Mouse (Mus musculus) kidney, postnatal 14 days (tissue): ENCODE data around the gene Arvcf.

ENCODE experiments used
- DNase-seq: peaks from one replicate; pipeline ENCODE4 v3.0.0; 2022; ENCODE audit warnings: mixed read lengths

Gene Arvcf

DNA sequence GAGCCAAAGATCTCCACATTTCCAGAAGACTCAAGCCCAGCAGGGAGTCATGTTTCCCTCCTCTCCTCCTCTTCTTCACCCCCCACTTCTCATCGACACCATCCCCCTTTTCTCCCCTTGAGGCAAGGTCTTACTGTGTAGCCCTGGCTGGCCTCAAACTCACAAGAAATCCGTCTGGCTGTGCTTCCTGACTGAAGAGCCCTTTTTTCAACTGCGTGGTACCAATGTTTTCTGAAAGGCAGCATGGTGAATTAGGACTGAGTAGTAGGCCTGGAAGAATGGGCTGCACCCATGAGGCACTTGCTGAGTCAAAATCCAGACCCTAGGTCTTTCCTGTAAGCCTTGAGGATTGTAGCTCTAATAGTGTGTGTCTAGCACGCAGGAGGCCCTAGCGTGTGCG lies 42.4 kb downstream of the Arvcf start:
- no peak for DNase-seq

DNA sequence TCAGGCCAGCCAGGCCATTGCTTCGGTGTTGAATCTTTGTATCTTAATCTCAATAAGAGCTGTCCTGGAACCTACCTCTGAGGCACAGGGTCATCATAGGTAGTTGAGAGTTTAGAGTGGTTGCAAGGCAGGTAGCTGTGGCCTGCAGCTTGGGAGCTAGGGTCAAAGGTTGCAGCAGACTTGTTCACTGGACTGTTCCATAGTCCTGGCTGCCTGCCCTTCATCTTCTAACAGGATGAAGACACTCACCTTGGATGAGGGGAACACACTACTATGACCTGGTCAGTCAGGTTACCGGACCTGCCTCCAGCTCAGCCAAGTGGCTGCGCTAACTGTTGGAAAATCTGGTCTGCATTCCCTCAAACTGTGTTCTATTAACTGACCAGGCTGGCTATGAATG lies 43.1 kb downstream of the Arvcf start:
- peak; percentile 67 for DNase-seq

DNA sequence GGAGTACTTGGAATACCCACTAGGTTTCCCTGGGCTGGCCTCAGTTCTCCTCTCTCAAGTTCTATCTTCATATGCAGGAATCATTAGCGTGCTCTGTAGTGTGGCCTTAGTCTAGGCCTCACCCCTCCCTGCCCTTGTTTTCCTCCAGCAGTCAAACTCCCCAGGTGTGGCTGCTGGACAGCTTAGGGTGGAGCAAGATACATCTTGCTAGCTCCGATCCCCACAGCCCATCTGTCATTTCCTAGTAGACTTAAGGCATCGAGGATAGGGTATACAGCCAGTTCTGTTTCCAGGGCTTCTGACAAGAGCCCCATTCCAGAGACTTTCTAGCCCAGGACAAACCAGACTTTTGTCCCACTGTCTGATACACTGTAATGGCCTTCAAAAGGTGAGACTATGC lies 43.7 kb downstream of the Arvcf start:
- DNase-seq = no peak

GRCm38 (mm10) chr16:18392469-18393426 lies 44.8 kb downstream of the Arvcf start:
- peak; percentile 94 for DNase-seq

DNA sequence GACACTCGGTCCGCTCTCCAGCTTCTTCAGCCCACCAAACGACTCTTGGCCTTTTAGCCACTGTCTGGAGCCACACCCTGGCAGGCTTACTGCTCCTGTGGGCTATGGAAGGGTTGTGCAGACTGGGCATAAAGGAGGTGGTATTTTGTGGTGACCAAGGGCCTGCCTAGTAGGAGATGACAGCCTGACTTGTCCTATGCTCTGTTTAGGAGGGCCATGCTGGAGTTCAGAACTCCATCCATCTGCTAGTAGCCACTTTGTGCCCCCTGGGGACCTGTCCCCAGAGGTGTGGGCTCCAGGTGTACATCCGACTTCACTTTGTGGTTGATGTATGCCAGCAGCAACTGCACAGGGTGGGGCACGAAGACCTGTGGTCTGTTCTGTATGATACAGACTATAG lies 45.6 kb downstream of the Arvcf start:
- no peak for DNase-seq

DNA sequence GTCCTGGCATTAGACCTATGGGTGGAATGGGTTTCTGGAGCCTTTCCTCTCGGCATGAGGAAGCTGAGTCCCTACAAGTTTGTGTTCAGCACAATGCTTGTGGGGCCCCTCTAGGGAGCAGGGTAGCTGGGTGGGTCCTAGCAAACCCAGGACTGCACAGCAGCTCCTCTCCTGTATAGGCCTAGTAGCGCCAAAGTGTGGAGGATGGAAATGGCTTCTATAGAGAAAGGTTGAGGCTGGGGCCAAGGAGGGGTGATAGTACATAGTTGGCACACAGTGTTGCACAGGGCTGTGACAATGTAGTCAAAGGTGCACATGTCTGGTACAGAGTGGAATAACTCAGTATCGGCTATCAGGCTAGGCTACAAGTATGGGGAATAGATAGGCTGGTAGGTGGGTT lies 46.1 kb downstream of the Arvcf start:
- DNase-seq = no peak

GRCm38 (mm10) chr16:18394777-18395619 lies 47.0 kb downstream of the Arvcf start:
- no peak for DNase-seq

GRCm38 (mm10) chr16:18395620-18396036 lies 47.6 kb downstream of the Arvcf start:
- DNase-seq = peak; percentile 79

GRCm38 (mm10) chr16:18396201-18396600 lies 48.2 kb downstream of the Arvcf start:
- peak; percentile 79 for DNase-seq

GRCm38 (mm10) chr16:18396791-18397621 lies 49.0 kb downstream of the Arvcf start:
- DNase-seq = no peak

DNA sequence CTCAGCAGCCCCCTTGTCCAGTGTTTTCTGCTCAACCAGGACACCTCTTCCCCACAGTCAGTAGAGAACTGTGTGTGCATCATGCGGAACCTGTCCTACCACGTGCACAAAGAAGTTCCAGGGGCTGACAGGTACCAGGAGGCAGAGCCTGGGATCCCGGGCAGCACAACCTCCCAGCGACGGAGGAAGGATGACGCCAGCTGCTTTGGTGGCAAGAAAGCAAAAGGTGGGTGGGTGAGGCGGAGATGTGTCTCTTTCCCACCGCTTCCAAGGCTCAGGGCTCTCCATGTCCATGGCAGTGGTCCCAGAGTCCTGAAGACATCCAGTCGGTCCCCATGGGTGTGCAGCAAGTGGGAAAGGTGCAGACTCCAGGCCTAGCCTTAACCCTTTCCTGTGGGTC lies 52.0 kb downstream of the Arvcf start:
- DNase-seq = no peak

GRCm38 (mm10) chr16:18400472-18401216 lies 52.7 kb downstream of the Arvcf start:
- no peak for DNase-seq

GRCm38 (mm10) chr16:18403285-18403684 lies 55.3 kb downstream of the Arvcf start:
- no peak for DNase-seq

DNA sequence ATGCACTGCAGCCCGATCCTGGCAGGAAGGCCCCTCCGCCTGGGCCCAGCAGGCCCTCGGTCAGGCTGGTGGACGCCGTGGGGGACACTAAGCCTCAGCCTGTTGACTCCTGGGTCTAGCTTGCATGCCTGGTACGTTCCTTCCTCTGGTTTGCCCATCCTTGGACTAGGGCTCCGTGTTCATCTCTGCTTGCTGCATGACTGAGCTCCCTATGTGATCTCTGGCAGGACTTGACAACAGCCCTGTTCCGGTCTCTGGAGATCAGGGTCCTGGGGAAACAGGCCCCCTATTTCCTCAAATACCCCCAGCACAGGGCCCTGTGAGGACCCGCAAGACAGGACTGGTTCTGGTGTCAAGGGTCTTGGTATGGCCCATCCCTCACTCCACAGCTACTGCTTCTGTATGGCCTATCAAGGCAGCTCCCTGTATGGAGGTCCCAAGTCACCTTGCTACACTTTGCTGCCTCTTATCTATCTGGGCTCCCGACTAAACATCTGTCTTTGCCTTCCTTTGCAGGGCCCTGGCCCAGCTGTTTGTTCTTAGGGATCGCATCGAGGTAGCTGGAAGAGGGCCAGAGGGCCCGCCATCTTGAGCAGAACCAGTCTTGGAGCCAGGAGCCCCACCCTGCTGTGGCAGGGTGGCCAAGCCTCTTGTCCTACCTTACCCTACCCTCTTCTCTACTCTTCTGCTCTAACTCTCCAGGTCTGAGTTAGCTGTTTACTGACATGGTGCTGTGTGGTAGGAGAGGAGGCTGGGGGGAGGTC lies 57.3 kb downstream of the Arvcf start:
- DNase-seq = no peak

DNA sequence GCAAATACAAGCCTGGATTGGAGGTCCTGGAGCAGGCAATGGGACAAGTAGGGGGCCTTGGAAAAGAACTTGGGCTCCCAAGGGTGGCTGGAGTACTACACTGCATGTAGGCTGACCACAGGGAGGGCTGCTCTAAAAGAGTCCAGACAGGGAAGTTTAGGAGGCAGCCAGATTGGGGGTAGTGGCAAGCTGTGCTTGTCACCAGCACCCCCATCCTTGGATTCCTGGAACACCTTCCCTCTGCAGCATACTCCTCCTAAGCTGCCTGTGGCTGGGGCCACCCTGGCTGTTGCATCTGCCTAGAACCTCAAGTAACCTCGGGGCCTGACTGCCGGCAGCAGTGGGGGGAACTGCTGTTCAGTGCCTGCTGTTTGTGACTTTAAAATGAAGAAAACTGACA lies 57.9 kb downstream of the Arvcf start:
- DNase-seq = no peak

GRCm38 (mm10) chr16:18406293-18406692 lies 58.3 kb downstream of the Arvcf start:
- DNase-seq = peak; percentile 77

DNA sequence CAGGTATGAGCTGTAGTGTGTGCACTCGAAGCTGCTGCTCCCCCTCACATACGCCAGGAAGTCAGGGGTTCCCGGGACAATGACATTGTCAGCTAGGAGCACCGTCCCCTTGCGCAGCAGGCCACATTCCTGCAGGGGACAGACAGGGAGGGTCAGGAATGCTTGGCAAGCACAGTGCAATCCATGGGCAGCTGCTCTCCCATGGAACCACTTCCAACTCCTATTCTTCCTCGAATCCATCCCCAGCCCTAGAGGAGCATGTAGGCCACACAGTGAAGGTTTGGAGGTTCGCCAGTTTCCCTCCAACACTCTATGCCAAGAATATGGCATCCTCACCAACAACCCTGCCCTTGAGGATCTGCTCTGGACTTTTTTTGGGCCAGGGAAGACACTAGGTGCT lies 59.9 kb downstream of the Arvcf start:
- DNase-seq = no peak

DNA sequence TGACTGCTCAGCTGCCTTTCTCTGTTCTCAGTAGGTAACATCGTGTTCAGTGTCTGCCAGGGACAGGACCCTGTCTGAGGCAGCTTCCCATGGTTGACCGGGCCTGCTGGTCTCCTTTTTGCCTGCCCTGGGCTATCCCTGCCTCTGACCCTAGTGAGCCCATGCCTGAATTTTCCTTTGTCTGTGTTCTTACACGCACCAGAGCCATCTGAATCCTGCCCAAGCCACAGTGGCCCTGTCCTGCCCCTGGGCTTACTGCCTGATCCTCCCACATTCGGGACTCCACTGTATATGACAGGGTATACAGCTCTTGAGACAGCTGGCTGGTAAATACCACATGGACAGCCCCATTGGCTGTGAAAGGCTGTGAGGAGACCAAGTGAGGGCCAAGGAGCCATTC lies 61.8 kb downstream of the Arvcf start:
- no peak for DNase-seq

DNA sequence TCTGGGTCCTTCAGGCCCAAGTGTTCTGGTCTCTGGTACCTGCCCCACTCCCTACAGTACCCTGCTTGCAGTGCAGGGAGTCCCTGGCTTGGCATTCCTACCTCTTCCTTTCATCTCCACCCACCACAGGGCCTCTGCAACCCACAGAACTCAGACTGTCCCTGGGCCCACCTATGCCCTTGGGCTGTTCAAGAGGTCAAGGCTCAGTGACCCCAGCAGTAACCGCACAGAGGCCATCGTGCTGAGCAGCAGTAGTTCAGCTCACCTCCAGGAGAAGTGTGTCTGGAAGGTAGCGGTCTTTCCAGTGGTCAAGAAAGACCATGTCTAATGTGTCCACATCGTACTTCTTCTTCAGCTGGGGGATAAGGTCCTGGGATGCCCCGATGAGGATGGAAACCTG lies 62.4 kb downstream of the Arvcf start:
- no peak for DNase-seq

GRCm38 (mm10) chr16:18411026-18411649 lies 63.2 kb downstream of the Arvcf start:
- DNase-seq = peak; percentile 80
